Mouse (Mus musculus): ENCODE measurements at regions not wholly inside any gene's neighbourhood (a gene's known extent, or its start where the extent isn't known, plus 50 kb on each side); places are given as distances from the start of the nearest gene placed in this dataset.

- no peak for DNase-seq
These were observed 179.9 kb upstream of the 4930583I09Rik start for GRCm38 (mm10) chr17:65015731-65016130.

DNA sequence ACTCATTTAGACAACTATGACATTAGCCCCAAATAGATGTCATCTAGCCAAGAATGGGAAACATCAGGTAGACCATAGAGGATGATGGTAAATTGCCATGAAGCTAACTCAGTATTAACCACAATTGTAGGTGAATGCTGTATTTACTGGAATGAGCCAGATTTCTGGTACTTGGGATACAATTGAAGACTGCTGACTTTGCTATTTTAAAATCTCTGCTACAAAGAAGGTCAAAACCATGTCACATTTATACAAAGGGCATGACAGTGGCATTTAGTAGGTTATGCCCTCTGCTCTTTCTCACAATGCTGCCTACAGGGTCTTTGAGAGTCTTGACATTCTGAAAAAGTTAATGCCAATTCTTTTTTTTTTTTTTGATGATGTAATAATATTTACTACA lies 178.8 kb upstream of the 4930583I09Rik start:
- no peak for DNase-seq

- DNase-seq: no peak
These were observed 164.8 kb upstream of the 4930583I09Rik start for GRCm38 (mm10) chr17:65000626-65001135.

- no peak for DNase-seq
These were observed 158.6 kb upstream of the 4930583I09Rik start for GRCm38 (mm10) chr17:64994483-64994882.

GRCm38 (mm10) chr17:64991262-64991661 lies 155.4 kb upstream of the 4930583I09Rik start:
- no peak for DNase-seq

GRCm38 (mm10) chr17:64984276-64985011 lies 148.6 kb upstream of the 4930583I09Rik start:
- no peak for DNase-seq

- DNase-seq: no peak
These were observed 147.6 kb upstream of the 4930583I09Rik start for GRCm38 (mm10) chr17:64983480-64983879.

GRCm38 (mm10) chr17:64964153-64964552 lies 128.3 kb upstream of the 4930583I09Rik start:
- no peak for DNase-seq

- no peak for DNase-seq
These were observed 126.0 kb upstream of the 4930583I09Rik start for GRCm38 (mm10) chr17:64961887-64962286.

DNA sequence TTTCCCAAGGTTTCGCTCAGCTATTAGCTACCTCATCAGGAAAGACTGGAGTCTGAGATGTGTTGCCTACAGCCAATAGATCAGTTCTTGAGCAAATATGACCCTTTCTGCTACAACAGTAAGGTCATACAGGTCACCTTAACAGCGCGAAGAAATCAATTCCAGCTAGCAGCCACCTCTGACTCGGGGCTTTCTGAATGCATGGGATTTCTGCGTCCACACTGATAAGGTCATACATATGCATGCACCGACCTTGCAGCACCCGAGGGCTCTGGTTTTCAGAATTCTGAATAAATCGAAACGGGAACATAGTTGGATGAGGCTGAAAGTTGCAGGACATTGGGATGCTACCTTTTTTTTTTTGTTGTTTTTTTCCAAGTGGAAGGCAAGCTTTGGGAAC lies 121.6 kb upstream of the 4930583I09Rik start:
- no peak for DNase-seq

- no peak for DNase-seq
These were observed 120.6 kb upstream of the 4930583I09Rik start for GRCm38 (mm10) chr17:64956506-64956905.

DNA sequence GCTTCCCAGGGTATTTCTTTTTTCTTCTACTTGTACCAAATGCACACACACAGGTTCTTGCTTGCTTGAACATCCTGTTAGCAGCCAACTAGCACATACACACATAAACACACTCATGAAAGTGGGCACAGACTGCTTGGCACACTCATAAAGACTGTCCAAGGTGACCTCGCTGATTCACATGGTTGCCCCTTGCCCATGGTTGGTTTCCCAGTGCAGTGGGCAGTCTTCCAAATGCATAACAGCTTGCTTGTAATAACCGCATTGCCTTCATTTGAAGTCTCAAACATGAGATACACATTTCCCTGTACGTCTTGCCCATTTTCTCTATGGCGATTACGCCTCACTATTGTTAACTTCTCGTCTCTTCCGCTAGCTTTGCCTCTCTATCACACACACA lies 117.4 kb upstream of the 4930583I09Rik start:
- no peak for DNase-seq

DNA sequence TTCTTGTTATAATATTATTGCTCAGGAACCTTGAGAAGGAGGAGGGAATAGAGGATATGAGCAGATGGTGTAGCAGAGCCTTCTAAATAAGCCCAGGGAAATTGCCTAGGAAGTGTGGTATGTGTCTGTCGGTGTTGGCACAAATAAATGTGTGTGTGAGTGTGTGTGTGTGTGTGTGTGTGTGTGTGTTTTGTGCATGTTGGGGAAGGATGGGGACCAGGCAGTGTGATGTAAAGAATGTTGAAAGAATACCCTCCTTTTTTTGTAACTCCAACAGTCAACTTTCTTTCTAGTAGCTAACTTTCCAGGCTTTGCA lies 115.7 kb upstream of the 4930583I09Rik start:
- no peak for DNase-seq

DNA sequence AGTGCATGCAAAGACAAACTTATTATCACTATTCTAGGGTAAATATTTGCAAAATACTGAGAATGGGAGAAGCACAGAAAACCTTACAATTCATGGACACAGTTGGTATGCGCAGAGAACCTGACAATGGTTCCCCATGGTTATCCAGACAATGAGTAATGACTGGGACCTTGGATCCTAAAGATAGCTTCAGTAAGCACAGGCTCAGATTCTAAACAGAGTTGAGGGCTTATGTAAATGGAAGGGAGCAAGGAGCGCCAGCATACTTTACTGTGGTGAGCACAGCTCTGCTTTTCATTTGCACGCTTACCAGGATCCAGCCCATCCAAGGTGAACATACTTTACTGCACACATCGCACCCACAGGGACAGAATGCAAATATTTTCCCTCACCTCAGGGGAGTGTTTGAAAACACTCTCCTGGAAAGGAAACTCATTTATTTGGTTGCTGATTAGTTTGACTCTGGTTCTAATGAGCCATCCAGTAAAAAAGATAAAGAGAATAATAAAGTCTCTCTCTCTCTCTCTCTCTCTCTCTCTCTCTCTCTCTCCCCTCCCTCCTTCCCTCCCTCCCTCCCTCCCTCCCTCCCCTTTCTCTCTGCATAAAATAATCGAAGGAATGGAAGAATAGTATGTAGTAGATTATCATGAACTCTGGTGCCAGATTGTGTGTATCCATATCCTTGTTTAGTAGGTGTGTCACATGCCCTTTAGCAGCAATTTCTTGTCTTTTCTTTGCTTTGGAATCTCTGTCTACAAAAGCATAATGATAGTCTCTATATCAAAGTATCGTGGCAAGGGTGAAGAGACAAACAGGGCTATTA lies 115.1 kb upstream of the 4930583I09Rik start:
- no peak for DNase-seq

DNA sequence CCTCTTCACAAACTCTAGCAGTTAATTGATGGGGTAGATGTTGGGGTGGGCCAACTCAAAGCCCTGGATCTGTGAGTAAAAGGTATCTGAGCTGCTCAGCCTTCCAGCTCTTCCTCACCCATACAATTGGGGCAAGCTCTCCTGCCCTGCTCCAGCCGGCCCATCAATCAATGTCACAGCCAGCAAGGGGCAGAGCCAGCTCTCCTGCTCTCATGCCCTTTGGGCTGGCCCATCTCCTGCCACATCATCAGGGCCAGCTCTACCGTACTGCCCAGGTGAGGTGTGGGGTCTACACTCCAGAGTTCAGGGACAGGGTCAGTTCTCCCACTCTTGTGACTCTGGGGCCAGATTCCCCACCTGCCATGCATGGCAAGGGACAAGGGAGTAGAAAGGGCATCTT lies 107.3 kb upstream of the 4930583I09Rik start:
- no peak for DNase-seq

DNA sequence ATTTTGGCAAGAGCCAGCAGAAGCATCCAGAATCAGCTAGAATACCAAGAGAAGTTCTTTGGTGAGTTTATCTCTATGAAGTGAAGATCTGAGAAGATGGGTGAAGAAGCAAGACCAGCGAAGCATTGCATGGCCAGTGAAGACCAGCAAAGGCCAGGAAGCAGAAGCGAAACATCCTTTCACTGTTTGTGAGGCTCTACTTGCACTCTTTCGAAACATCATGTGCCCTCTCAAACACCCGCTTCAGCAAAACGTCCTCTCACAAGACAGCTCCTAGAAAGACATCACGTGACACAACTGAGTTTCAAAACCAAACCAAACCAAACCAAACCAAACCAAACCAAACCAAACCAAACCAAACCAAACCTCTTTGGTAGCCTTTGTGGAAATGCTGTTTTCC lies 105.7 kb upstream of the 4930583I09Rik start:
- no peak for DNase-seq

GRCm38 (mm10) chr17:64935683-64936082 lies 99.8 kb upstream of the 4930583I09Rik start:
- DNase-seq: no peak

DNA sequence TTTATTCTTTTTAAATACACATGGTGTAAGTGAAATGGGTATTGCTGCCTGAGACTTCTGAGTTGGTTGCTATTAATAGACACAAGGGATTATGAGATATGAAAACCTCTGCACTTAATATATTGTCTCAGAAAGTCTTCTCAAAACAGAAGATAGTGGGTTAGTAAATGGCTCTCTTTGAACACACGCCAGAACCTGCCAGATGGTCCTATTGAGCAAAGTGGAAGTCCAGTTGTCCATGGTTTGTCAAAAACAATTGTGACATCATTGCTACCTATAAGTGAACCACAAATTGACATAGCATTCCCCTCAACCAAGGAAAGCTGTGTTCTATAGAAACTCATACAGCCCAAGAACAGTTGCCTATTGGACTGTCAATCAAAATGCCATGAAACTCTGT lies 98.5 kb upstream of the 4930583I09Rik start:
- DNase-seq: no peak

DNA sequence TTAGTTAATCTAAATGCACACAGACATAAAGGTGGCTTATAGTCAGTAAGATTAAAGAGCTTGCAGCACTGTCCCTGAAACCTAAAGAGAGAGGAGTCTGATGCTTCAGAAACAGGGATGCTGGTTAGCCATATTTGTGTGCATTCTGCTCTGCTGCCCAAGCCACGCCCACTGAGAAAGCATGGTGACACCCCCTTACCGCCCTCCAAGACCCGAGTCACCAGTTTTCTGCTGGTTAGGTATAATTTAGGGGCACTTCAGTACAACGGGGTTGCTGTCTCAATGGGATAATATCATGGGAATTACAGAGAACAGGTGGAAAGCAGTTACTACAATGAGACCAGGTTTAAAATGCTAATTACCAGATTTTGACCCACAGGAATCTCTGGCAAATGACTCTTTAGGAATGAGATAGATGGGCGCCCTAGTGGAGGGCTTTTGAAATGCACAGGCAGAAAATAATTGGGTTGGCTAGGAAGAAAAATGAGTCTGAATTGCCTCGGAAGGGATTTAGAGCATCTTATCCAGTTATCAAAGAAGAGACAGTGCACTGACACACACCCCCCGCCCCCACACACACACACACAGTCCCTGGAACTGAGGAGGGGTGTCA lies 95.1 kb upstream of the 4930583I09Rik start:
- DNase-seq: no peak

GRCm38 (mm10) chr17:64923762-64924161 lies 87.9 kb upstream of the 4930583I09Rik start:
- no peak for DNase-seq

DNA sequence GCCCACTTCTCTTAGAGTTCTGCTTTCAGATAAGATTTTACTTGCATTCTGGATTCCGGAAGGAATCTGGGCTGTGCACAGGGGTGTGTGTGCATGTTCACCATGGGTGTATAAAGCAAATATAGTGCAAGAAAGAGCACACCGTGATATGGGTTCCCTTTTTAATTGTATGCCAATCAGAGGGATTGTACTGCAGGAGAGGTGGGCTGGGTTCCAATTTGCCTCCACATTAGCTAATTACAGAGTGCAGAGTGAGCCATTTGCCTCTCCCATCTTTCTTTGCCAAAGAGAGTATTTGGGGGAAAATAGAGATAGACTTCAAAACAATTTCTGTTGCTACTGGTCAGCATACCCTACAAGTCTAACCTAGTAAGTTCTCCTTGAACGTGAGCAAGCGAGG lies 86.4 kb upstream of the 4930583I09Rik start:
- no peak for DNase-seq

GRCm38 (mm10) chr17:64920236-64920635 lies 84.4 kb upstream of the 4930583I09Rik start:
- DNase-seq: no peak

GRCm38 (mm10) chr17:64917830-64918229 lies 82.0 kb upstream of the 4930583I09Rik start:
- no peak for DNase-seq

Data from gastrocnemius, postnatal 10 days (tissue).